Comparison of ENCODE assay signal across 8 mouse cellular contexts in genomic region chr4:133120833-133121321, GRCm38 (mm10). TPM values are rescaled to one million over a fixed set of nuclear protein-coding genes. Genes with fewer than 3 reads are reported as not detected.
DNase-seq lines count a peak whose midpoint lies in the region; ATAC-seq lines count a peak whose summit lies in the region.

No protein-coding gene starts in this region.

- H3K4me3 ChIP-seq in neural tube, embryonic 12.5 days, result no peak overlapping the region

- H3K27me3 ChIP-seq in neural tube, embryonic 12.5 days (replicated peaks), result no peaks in the 10 kb centered on the region

- peak; percentile 18 for DNase-seq in gastrocnemius, postnatal 10 days
- no peak for DNase-seq in gastrocnemius, adult 8-10 months (ENCODE audit: low spot score in 2 of 2)
- no peak for DNase-seq in neural tube, embryonic 10.5 days (ENCODE audit: extremely low spot score, low spot score)
- peak; percentile 27 to 37 for DNase-seq in left cerebral cortex, postnatal 25 days (ENCODE audit: low spot score in 2 of 2)
- peak; percentile 34 for DNase-seq in telencephalon, adult 2 months (ENCODE audit: low read depth, low spot score)
- no peak for DNase-seq in B cell, adult 2 months
- no peak for DNase-seq in ovary, postnatal 14 days (ENCODE audit: low spot score)

- H3K27ac ChIP-seq in neural tube, embryonic 12.5 days, result no peak overlapping the region

- no peak overlapping the region for H3K9ac ChIP-seq in neural tube, embryonic 12.5 days

- H3K36me3 ChIP-seq in neural tube, embryonic 12.5 days, result no peaks in the 10 kb centered on the region

- no peak for ATAC-seq in neural tube, embryonic 12.5 days (ENCODE audit: low FRiP score, low read depth)

- intact Hi-C loops in left cerebral cortex, postnatal 25 days (cut with DNase I), result no loop called here

- H3K4me1 ChIP-seq in neural tube, embryonic 12.5 days, result peaks cover 23% of the 10 kb centered on the region

- 0 out of 2 replicates have a peak overlapping the region, but pooled peaks have one; percentile 16 for H3K4me2 ChIP-seq in neural tube, embryonic 12.5 days (replicated peaks)

- no peaks in the 10 kb centered on the region for H3K9me3 ChIP-seq in neural tube, embryonic 12.5 days

- WGBS in neural tube, embryonic 12.5 days, result 11% methylated on average over 11 of the region's 11 CpGs

RNA-seq across cellular contexts. Expression of gene Wasf2, which starts 9.4 kb away (rescaled TPM):
- 10 to 100 TPM; 73.1 to 88.7 TPM for total RNA-seq in gastrocnemius, postnatal 10 days (2021)
- 10 to 100 TPM; 18.8 to 27.9 (median 27.3) TPM for total RNA-seq in gastrocnemius, adult 8-10 months (2022)
- 30.5 and 48.9 TPM in 2 replicates for polyA plus RNA-seq in neural tube, embryonic 12.5 days (2016; fragmentation: Nextera tagmentation; extraction: Ambion mirVana)
- 10 to 100 TPM; 27.6 to 32.9 TPM for total RNA-seq in left cerebral cortex, postnatal 25 days (2021)

Comparison
In these comparisons a context has a peak if more than half of its experiments do, and no peak if none do; other contexts are left out.
1. DNase-seq: peak in gastrocnemius, postnatal 10 days (single experiment), left cerebral cortex, postnatal 25 days (2 of 2) and telencephalon, adult 2 months (single experiment); none in gastrocnemius, adult 8-10 months (0 of 2), neural tube, embryonic 10.5 days (single experiment), B cell, adult 2 months (0 of 2) and ovary, postnatal 14 days (single experiment).